Mouse (Mus musculus) hindbrain, embryonic 10.5 days (tissue): Measurements from ENCODE around the gene Tgds. TPM values are rescaled to one million over a fixed set of nuclear protein-coding genes. Genes with fewer than 3 reads are reported as not detected.
A peak's percentile ranks its signal among the peaks of the same experiment; 100 is the strongest.
"Not testable (repeated sequence)": the region's sequence is repeated elsewhere in the genome, so short reads cannot be mapped to it uniquely, and the experiment has no call there.

Experiments
- DNase-seq: peaks from one replicate; pipeline ENCODE4 v3.0.0-alpha.2; 2017; ENCODE audit warnings: low spot score
- H3K27ac ChIP-seq: fragments of 300-500 bp; sonication (generic); 2 replicates; pipeline ENCODE4 v1.5.1; 2016; ENCODE audit warnings: mild to moderate bottlenecking, moderate library complexity
- H3K27me3 ChIP-seq: fragments of 300-500 bp; sonication (generic); 2 replicates; pipeline ENCODE4 v1.6.1; 2016; ENCODE audit warnings: mild to moderate bottlenecking; ENCODE audit not compliant: poor library complexity, insufficient read depth, severe bottlenecking
- H3K36me3 ChIP-seq: fragments of 300-500 bp; sonication (generic); 2 replicates; pipeline ENCODE4 v1.6.1; 2016; ENCODE audit warnings: mild to moderate bottlenecking, moderate library complexity
- H3K4me1 ChIP-seq: fragments of 300-500 bp; sonication (generic); replicated peaks from 2 replicates; pipeline ENCODE4 v1.6.1; 2016; ENCODE audit warnings: mild to moderate bottlenecking
- H3K4me3 ChIP-seq: fragments of 300-500 bp; sonication (generic); 2 replicates; pipeline ENCODE4 v1.5.1; 2016; ENCODE audit warnings: mild to moderate bottlenecking, moderate library complexity
- H3K9me3 ChIP-seq: fragments of 300-500 bp; sonication (generic); 2 replicates; pipeline ENCODE4 v1.6.1; 2016; ENCODE audit warnings: mild to moderate bottlenecking, moderate library complexity
- WGBS: fragments of 180-500 bp; shearing (Covaris S2); methylation state at CpG from one replicate; pipeline ENCODE4 v1.1.7; 2016; 5-methylcytosine and 5-hydroxymethylcytosine counted together
- polyA plus RNA-seq: library from polyadenylated mRNA; unstranded; fragments of >200 nt; fragmentation: Nextera tagmentation; extraction: Ambion mirVana; gene quantifications from 2 replicates; pipeline ENCODE4 v1.2.1, GENCODE M21; 2016

Gene Tgds
- polyA plus RNA-seq, 1 experiment from 2014 or later: 29.4 TPM

- WGBS: 93% methylated on average over 4 of the region's 4 CpGs
- DNase-seq: no peak
- no peak overlapping the region for H3K4me3 ChIP-seq
- no peaks in the 10 kb centered on the region for H3K4me1 ChIP-seq
- peaks cover 95% of the 10 kb centered on the region for H3K36me3 ChIP-seq
- no peaks in the 10 kb centered on the region for H3K27me3 ChIP-seq
- H3K27ac ChIP-seq: no peak overlapping the region
- no peaks in the 10 kb centered on the region for H3K9me3 ChIP-seq
Observed at GRCm38 (mm10) chr14:118124771-118125170, 7.8 kb downstream of the Tgds start.

GRCm38 (mm10) chr14:118124129-118124528, 8.4 kb downstream of the Tgds start:
- Histone ChIP-seq H3K9me3 (no peaks in the 10 kb centered on the region), H3K27me3 (no peaks in the 10 kb centered on the region), H3K27ac (no peak overlapping the region), H3K4me3 (no peak overlapping the region), H3K4me1 (no peaks in the 10 kb centered on the region), H3K36me3 (peaks cover 97% of the 10 kb centered on the region)
- WGBS: 92% methylated on average over 5 of the region's 5 CpGs
- no peak for DNase-seq

- Histone ChIP-seq H3K9me3 (no peaks in the 10 kb centered on the region), H3K27me3 (no peaks in the 10 kb centered on the region), H3K27ac (no peak overlapping the region), H3K4me3 (no peak overlapping the region), H3K4me1 (no peaks in the 10 kb centered on the region), H3K36me3 (peaks cover 74% of the 10 kb centered on the region)
- no peak for DNase-seq
- 92% methylated on average over 6 of the region's 6 CpGs for WGBS
Observed at GRCm38 (mm10) chr14:118113116-118113515, 19.4 kb downstream of the Tgds start.

- H3K9me3 ChIP-seq, H3K4me1 ChIP-seq, DNase-seq, H3K27ac ChIP-seq, H3K4me3 ChIP-seq, H3K27me3 ChIP-seq: not testable (repeated sequence)
- 96% methylated on average over 2 of the region's 2 CpGs for WGBS
- peaks cover 18% of the 10 kb centered on the region for H3K36me3 ChIP-seq
Observed at GRCm38 (mm10) chr14:118107479-118107878, 25.1 kb downstream of the Tgds start.

GRCm38 (mm10) chr14:118101227-118101990, 31.1 kb downstream of the Tgds start:
- no peak overlapping the region for H3K27ac ChIP-seq
- 85% methylated on average over 14 of the region's 14 CpGs for WGBS
- no peaks in the 10 kb centered on the region for H3K4me1 ChIP-seq
- H3K4me3 ChIP-seq: no peak overlapping the region
- no peak for DNase-seq
- no peaks in the 10 kb centered on the region for H3K27me3 ChIP-seq
- no peaks in the 10 kb centered on the region for H3K36me3 ChIP-seq
- peaks cover 3% of the 10 kb centered on the region; the same call in 1 of the 2 replicates for H3K9me3 ChIP-seq

GRCm38 (mm10) chr14:118098265-118098664, 34.3 kb downstream of the Tgds start:
- 74% methylated on average over 2 of the region's 2 CpGs for WGBS
- H3K36me3 ChIP-seq: no peaks in the 10 kb centered on the region
- no peak for DNase-seq
- no peak overlapping the region for H3K27ac ChIP-seq
- H3K4me1 ChIP-seq: no peaks in the 10 kb centered on the region
- no peaks in the 10 kb centered on the region for H3K27me3 ChIP-seq
- no peak overlapping the region for H3K4me3 ChIP-seq
- no peaks in the 10 kb centered on the region for H3K9me3 ChIP-seq

GRCm38 (mm10) chr14:118089806-118090392, 42.7 kb downstream of the Tgds start:
- no peak for DNase-seq
- Histone ChIP-seq H3K4me1 (peaks cover 38% of the 10 kb centered on the region), H3K27ac (peak overlapping the region; percentile 84), H3K36me3 (no peaks in the 10 kb centered on the region), H3K27me3 (0 out of 2 replicates have a peak, but pooled peaks cover 9% of the 10 kb centered on the region), H3K9me3 (no peaks in the 10 kb centered on the region), H3K4me3 (peak overlapping the region; percentile 79)
- WGBS: under 1% methylated on average over 18 of the region's 18 CpGs

- Histone ChIP-seq H3K27ac (peak overlapping the region; percentile 84), H3K9me3 (no peaks in the 10 kb centered on the region), H3K27me3 (0 out of 2 replicates have a peak, but pooled peaks cover 9% of the 10 kb centered on the region), H3K4me3 (peak overlapping the region; percentile 79), H3K4me1 (peaks cover 38% of the 10 kb centered on the region), H3K36me3 (no peaks in the 10 kb centered on the region)
- peak; percentile 92 for DNase-seq
- WGBS: under 1% methylated on average over 44 of the region's 44 CpGs
Observed at GRCm38 (mm10) chr14:118089215-118089805, 43.2 kb downstream of the Tgds start.

GRCm38 (mm10) chr14:118088437-118089207, 43.9 kb downstream of the Tgds start:
- H3K27me3 ChIP-seq: 0 out of 2 replicates have a peak, but pooled peaks cover 14% of the 10 kb centered on the region
- peaks cover 38% of the 10 kb centered on the region for H3K4me1 ChIP-seq
- H3K4me3 ChIP-seq: peak overlapping the region; percentile 79
- 11% methylated on average over 22 of the region's 22 CpGs for WGBS
- no peaks in the 10 kb centered on the region for H3K36me3 ChIP-seq
- H3K9me3 ChIP-seq: no peaks in the 10 kb centered on the region
- H3K27ac ChIP-seq: peak overlapping the region; percentile 84
- DNase-seq: peak; percentile 4

GRCm38 (mm10) chr14:118086271-118087035, 46.1 kb downstream of the Tgds start:
- WGBS: 41% methylated on average over 5 of the region's 5 CpGs
- H3K4me3 ChIP-seq: no peak overlapping the region
- no peak overlapping the region for H3K27ac ChIP-seq
- peak; percentile 18 for DNase-seq
- H3K4me1 ChIP-seq: peaks cover 38% of the 10 kb centered on the region
- H3K9me3 ChIP-seq: no peaks in the 10 kb centered on the region
- no peaks in the 10 kb centered on the region for H3K36me3 ChIP-seq
- 0 out of 2 replicates have a peak, but pooled peaks cover 8% of the 10 kb centered on the region for H3K27me3 ChIP-seq

GRCm38 (mm10) chr14:118083851-118084250, 48.7 kb downstream of the Tgds start:
- DNase-seq: no peak
- Histone ChIP-seq H3K4me3 (no peak overlapping the region), H3K4me1 (peaks cover 28% of the 10 kb centered on the region), H3K27ac (no peak overlapping the region), H3K9me3 (no peaks in the 10 kb centered on the region), H3K36me3 (no peaks in the 10 kb centered on the region), H3K27me3 (0 out of 2 replicates have a peak, but pooled peaks cover 5% of the 10 kb centered on the region)
- WGBS: 86% methylated on average over 6 of the region's 6 CpGs

- no peak for DNase-seq
- no peaks in the 10 kb centered on the region for H3K36me3 ChIP-seq
- H3K4me3 ChIP-seq: no peak overlapping the region
- WGBS: 58% methylated on average over 11 of the region's 11 CpGs
- 0 out of 2 replicates have a peak, but pooled peaks cover 5% of the 10 kb centered on the region for H3K27me3 ChIP-seq
- H3K27ac ChIP-seq: no peak overlapping the region
- no peaks in the 10 kb centered on the region for H3K9me3 ChIP-seq
- peaks cover under 1% of the 10 kb centered on the region; the same call in 1 of the 2 replicates for H3K4me1 ChIP-seq
Observed at GRCm38 (mm10) chr14:118080606-118081005, 51.9 kb downstream of the Tgds start.
